Mouse (Mus musculus) E14TG2a.4 (cell line): ENCODE measurements around the gene Fbxo9.
A peak's percentile ranks its signal among the peaks of the same experiment; 100 is the strongest.
"Not testable (repeated sequence)": the region's sequence is repeated elsewhere in the genome, so short reads cannot be mapped to it uniquely, and the experiment has no call there.

ENCODE experiments used
- H3K27me3 ChIP-seq: 2 replicates; pipeline ENCODE4 v1.6.1; 2014; ENCODE audit warnings: low read length, control low read depth; ENCODE audit not compliant: insufficient read depth
- H3K36me3 ChIP-seq: 2 replicates; pipeline ENCODE4 v1.6.1; 2014; ENCODE audit warnings: low read length, control low read depth; ENCODE audit not compliant: insufficient read depth
- H3K4me1 ChIP-seq: replicated peaks from 2 replicates; pipeline ENCODE4 v1.6.1; 2014; ENCODE audit warnings: low read depth, low read length, control low read depth
- H3K4me3 ChIP-seq: replicated peaks from 2 replicates; pipeline ENCODE4 v1.5.1; 2014; ENCODE audit warnings: mild to moderate bottlenecking, low read length
- H3K9me3 ChIP-seq: 2 replicates; pipeline ENCODE4 v1.6.1; 2014; ENCODE audit warnings: low read length, control low read depth
- CTCF ChIP-seq: conservative IDR thresholded peaks from 2 replicates; pipeline ENCODE4 v1.5.1; 2014; ENCODE audit warnings: low read length
- NANOG ChIP-seq: IDR thresholded peaks from 2 replicates; pipeline ENCODE4 v1.6.1; 2014; ENCODE audit warnings: borderline replicate concordance, low read length, mixed read lengths
- POU5F1 ChIP-seq: IDR thresholded peaks from 2 replicates; pipeline ENCODE4 v1.6.1; 2014; ENCODE audit warnings: low read length, borderline replicate concordance

Gene Fbxo9

DNA sequence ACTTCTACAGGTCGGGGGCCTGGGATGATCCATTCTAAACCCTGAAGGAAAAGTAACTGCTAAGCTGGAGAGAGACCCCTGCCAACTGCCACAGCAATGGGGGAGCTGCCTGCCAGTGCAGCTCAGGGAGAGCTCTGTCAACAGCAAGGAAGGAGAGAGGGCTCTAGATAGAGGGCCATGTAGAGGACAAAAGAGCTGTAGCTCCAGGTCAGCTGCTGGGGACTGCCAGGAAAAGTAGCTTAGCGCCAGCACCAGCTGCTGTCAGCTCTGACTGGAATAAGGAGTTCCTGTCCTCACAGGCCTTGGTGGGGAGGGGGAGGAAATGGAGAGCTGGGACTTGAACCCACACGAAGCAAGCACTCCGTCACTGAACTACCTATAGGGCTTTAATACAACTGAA lies 20.3 kb downstream of the Fbxo9 start:
- Histone ChIP-seq H3K27me3 (no peaks in the 10 kb centered on the region), H3K4me1 (peaks cover 19% of the 10 kb centered on the region), H3K36me3 (peaks cover 47% of the 10 kb centered on the region), H3K9me3 (no peaks in the 10 kb centered on the region), H3K4me3 (no peak overlapping the region)
- TF ChIP-seq CTCF (no peak), NANOG (no peak), POU5F1 (no peak)

DNA sequence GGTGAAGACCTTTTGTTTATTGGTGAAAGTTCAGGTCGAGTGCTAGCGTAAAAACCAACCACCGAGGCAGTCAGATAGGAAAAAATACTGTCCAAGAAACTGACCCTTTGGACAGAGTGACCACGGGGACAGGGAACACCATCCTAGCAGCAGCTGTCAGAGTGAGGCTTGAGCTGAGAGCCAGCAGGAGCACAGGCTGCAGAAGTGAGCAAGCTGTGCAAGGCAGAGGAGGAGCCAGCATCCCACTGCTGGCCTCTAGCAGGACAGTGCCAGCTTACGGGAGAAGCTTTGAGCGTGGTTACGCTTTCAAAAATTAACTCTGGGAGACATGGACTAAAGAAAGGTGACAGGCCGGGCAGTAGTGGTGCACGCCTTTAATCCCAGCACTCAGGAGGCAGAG lies 21.1 kb downstream of the Fbxo9 start:
- no peak overlapping the region for H3K4me3 ChIP-seq
- H3K27me3 ChIP-seq = no peaks in the 10 kb centered on the region
- TF ChIP-seq CTCF = no peak
- TF ChIP-seq POU5F1 = no peak
- no peak for TF ChIP-seq NANOG
- H3K36me3 ChIP-seq = peaks cover 46% of the 10 kb centered on the region
- H3K9me3 ChIP-seq = no peaks in the 10 kb centered on the region
- peaks cover 19% of the 10 kb centered on the region for H3K4me1 ChIP-seq

GRCm38 (mm10) chr9:78085722-78086287 lies 23.1 kb downstream of the Fbxo9 start:
- Histone ChIP-seq H3K36me3 (peaks cover 57% of the 10 kb centered on the region), H3K4me1 (peaks cover 15% of the 10 kb centered on the region), H3K9me3 (no peaks in the 10 kb centered on the region), H3K4me3 (no peak overlapping the region), H3K27me3 (no peaks in the 10 kb centered on the region)
- TF ChIP-seq NANOG = no peak
- TF ChIP-seq CTCF = no peak
- no peak for TF ChIP-seq POU5F1

DNA sequence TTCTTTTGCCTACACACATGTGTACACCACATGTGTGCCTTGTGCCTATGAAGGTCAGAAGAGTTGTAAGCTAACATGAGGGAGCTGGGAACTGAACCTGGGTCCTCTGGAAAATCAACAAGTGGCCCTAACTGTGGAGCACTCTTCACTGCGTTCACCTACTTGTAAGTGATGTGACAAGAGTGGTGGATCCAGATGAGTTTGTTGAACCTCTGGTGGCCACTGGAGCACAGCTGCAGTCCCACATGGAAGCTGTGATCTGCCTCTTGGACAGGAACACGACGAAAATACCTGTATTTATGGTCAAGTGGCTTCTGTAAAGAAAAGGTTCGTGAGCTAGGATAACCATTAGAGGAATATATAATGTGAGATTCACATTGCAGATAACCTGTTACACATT lies 24.5 kb downstream of the Fbxo9 start:
- Histone ChIP-seq H3K27me3 (no peaks in the 10 kb centered on the region), H3K36me3 (peaks cover 57% of the 10 kb centered on the region), H3K4me1 (peaks cover 5% of the 10 kb centered on the region), H3K9me3 (no peaks in the 10 kb centered on the region), H3K4me3 (no peak overlapping the region)
- TF ChIP-seq POU5F1 = no peak
- TF ChIP-seq CTCF = no peak

DNA sequence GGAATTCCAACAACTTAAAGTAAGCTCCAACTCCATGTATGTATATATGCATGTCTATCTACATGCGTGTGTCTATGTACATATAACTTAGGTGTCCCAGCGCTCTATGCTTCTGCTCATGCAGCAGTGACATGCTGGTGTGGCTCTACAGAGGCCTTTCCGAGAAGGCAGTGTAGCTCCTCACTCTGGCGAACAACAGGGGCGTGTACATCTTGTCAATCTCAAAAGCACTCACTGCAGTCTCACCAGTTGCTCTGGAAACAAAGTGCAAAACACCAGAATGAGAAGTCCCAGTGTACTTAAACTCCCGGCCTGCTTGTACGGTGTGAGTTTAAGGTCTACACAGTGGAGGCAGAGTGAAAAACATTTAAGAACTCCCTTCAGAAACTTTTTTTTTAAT lies 27.0 kb downstream of the Fbxo9 start:
- H3K9me3 ChIP-seq = no peaks in the 10 kb centered on the region
- no peaks in the 10 kb centered on the region for H3K4me1 ChIP-seq
- H3K4me3 ChIP-seq = no peak overlapping the region
- no peaks in the 10 kb centered on the region for H3K27me3 ChIP-seq
- TF ChIP-seq NANOG (no peak), POU5F1 (no peak), CTCF (no peak)
- H3K36me3 ChIP-seq = peaks cover 46% of the 10 kb centered on the region

DNA sequence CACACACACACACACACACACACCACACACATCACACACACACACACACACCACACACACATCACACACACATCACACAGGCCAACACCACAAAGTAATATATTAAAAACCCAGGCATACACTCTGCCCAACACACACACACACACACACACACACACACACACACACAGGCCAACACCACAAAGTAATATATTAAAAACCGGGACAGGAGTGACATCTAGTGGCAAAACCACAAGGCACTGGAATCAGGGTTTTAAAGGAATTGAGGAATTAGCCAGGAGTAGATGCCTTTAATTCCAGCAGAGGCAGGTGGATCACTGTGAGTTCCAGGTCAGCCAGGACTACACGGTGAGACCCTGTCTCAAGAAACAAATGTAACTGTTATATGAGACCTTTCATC lies 30.6 kb downstream of the Fbxo9 start:
- no peak for TF ChIP-seq NANOG
- TF ChIP-seq POU5F1 = no peak
- peak; percentile 32; the same call in 1 of the 2 replicates for TF ChIP-seq CTCF
- H3K4me3 ChIP-seq = no peak overlapping the region
- no peaks in the 10 kb centered on the region for H3K27me3 ChIP-seq
- H3K9me3 ChIP-seq = no peaks in the 10 kb centered on the region
- H3K4me1 ChIP-seq = no peaks in the 10 kb centered on the region
- H3K36me3 ChIP-seq = peaks cover 11% of the 10 kb centered on the region

DNA sequence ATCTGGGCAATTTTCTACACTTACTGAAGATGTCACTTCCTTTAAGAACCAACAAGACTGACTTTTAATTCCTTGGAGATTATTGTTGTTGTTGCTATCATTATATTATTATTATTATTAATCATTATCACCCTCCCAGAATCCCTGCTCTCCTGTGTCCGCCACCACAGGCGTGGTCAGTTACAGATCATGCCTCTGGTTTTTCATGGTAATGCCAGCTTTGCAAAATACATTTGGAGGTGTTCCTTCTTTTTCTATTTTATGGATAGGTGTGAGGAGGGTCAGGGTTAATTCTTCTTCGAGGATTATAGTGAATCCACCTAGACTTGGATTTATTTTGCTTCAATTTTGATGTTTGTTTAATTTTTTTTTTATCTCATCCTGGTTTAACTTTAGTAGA lies 33.6 kb downstream of the Fbxo9 start:
- no peaks in the 10 kb centered on the region for H3K4me1 ChIP-seq
- no peaks in the 10 kb centered on the region for H3K36me3 ChIP-seq
- H3K4me3 ChIP-seq = no peak overlapping the region
- H3K27me3 ChIP-seq = no peaks in the 10 kb centered on the region
- TF ChIP-seq NANOG = no peak
- no peak for TF ChIP-seq POU5F1
- no peak for TF ChIP-seq CTCF
- H3K9me3 ChIP-seq = no peaks in the 10 kb centered on the region

GRCm38 (mm10) chr9:78073713-78074340 lies 35.0 kb downstream of the Fbxo9 start:
- Histone ChIP-seq H3K27me3 (no peaks in the 10 kb centered on the region), H3K36me3 (no peaks in the 10 kb centered on the region), H3K4me3 (no peak overlapping the region), H3K9me3 (0 out of 2 replicates have a peak, but pooled peaks cover 2% of the 10 kb centered on the region), H3K4me1 (no peaks in the 10 kb centered on the region)
- no peak for TF ChIP-seq POU5F1
- TF ChIP-seq CTCF = no peak
- TF ChIP-seq NANOG = no peak

GRCm38 (mm10) chr9:78073291-78073690 lies 35.6 kb downstream of the Fbxo9 start:
- H3K9me3 ChIP-seq, H3K4me1 ChIP-seq, H3K27me3 ChIP-seq, H3K4me3 ChIP-seq, H3K36me3 ChIP-seq: not testable (repeated sequence)
